Mouse (Mus musculus) forebrain, embryonic 16.5 days (tissue): Measurements from ENCODE around the gene Lrch3. TPM values are rescaled to one million over a fixed set of nuclear protein-coding genes. Genes with fewer than 3 reads are reported as not detected.
"Not testable (repeated sequence)": the region's sequence is repeated elsewhere in the genome, so short reads cannot be mapped to it uniquely, and the experiment has no call there.

Source experiments
- ATAC-seq: fragments of 200-750 bp; cut with Nextera tagmentation; 2 replicates; pipeline ENCODE4 v1.8.0; 2017; ENCODE audit warnings: mild to moderate bottlenecking, moderate library complexity
- H3K27ac ChIP-seq: fragments of 300-500 bp; sonication (generic); 2 replicates; pipeline ENCODE4 v1.5.1; 2014; ENCODE audit warnings: low read length, control low read depth
- H3K27me3 ChIP-seq: fragments of 300-500 bp; sonication (generic); replicated peaks from 2 replicates; pipeline ENCODE4 v1.6.1; 2014; ENCODE audit warnings: low read length; ENCODE audit not compliant: control insufficient read depth, insufficient read depth
- H3K36me3 ChIP-seq: fragments of 300-500 bp; sonication (generic); 2 replicates; pipeline ENCODE4 v1.6.1; 2014; ENCODE audit not compliant: control insufficient read depth, insufficient read depth
- H3K4me1 ChIP-seq: fragments of 300-500 bp; sonication (generic); replicated peaks from 2 replicates; pipeline ENCODE4 v1.6.1; 2014; ENCODE audit warnings: low read length; ENCODE audit not compliant: control insufficient read depth, insufficient read depth
- H3K4me2 ChIP-seq: fragments of 300-500 bp; sonication (generic); 2 replicates; pipeline ENCODE4 v1.6.1; 2014; ENCODE audit warnings: mild to moderate bottlenecking, low read length, control low read depth
- H3K4me3 ChIP-seq: fragments of 300-500 bp; sonication (generic); replicated peaks from 2 replicates; pipeline ENCODE4 v1.5.1; 2014; ENCODE audit warnings: mild to moderate bottlenecking, low read length, control low read depth
- H3K9ac ChIP-seq: fragments of 300-500 bp; sonication (generic); replicated peaks from 2 replicates; pipeline ENCODE4 v1.6.1; 2014; ENCODE audit warnings: low read depth, low read length, control low read depth
- H3K9me3 ChIP-seq: fragments of 300-500 bp; sonication (generic); 2 replicates; pipeline ENCODE4 v1.6.1; 2016; ENCODE audit warnings: low read length; ENCODE audit not compliant: control insufficient read depth
- WGBS: fragments of 180-500 bp; shearing (Covaris S2); extraction: QIAGEN DNeasy Blood & Tissue Kit; methylation state at CpG from one replicate; pipeline ENCODE4 v1.1.7; 2014; 5-methylcytosine and 5-hydroxymethylcytosine counted together
- polyA plus RNA-seq: library from polyadenylated mRNA; unstranded; fragments of >200 nt; fragmentation: Nextera tagmentation; extraction: Ambion mirVana; gene quantifications from 2 replicates; pipeline ENCODE4 v1.2.1, GENCODE M21; 2015

The Lrch3 gene
- polyA plus RNA-seq: 39.0 and 44.7 TPM in 2 replicates

- WGBS: under 1% methylated on average over 85 of the region's 85 CpGs
- H3K27ac ChIP-seq: peak within 1 kb of the TSS; percentile 80
- peak; percentile 93 for ATAC-seq
These were observed at the start of gene Lrch3 for GRCm38 (mm10) chr16:32913937-32914881. TSS of gene Lrch3 (plus strand) at chr16:32914100.

GRCm38 (mm10) chr16:32865401-32865800 is 48.5 kb upstream of the Lrch3 start:
- no peaks in the 10 kb centered on the region for H3K9me3 ChIP-seq
- no peak overlapping the region for H3K4me2 ChIP-seq
- H3K27ac ChIP-seq: no peak overlapping the region
- WGBS: 65% methylated on average over 4 of the region's 4 CpGs
- H3K27me3 ChIP-seq: no peaks in the 10 kb centered on the region
- H3K4me1 ChIP-seq: peaks cover 12% of the 10 kb centered on the region
- H3K9ac ChIP-seq: no peak overlapping the region
- peaks cover 2% of the 10 kb centered on the region; the same call in 1 of the 2 replicates for H3K36me3 ChIP-seq
- H3K4me3 ChIP-seq: no peak overlapping the region
- ATAC-seq: no peak

More at GRCm38 (mm10) chr16:32913937-32914881, at the start of gene Lrch3:
- H3K4me3 ChIP-seq: peak within 1 kb of the TSS; percentile 98
- H3K36me3 ChIP-seq: no peaks in the 10 kb centered on the region
- H3K27me3 ChIP-seq: no peaks in the 10 kb centered on the region
- peaks cover 6% of the 10 kb centered on the region for H3K4me1 ChIP-seq
- no peaks in the 10 kb centered on the region for H3K9me3 ChIP-seq
- H3K9ac ChIP-seq: peak within 1 kb of the TSS; percentile 96
- peak within 1 kb of the TSS; percentile 75 for H3K4me2 ChIP-seq

- Histone ChIP-seq H3K4me1 (peaks cover 12% of the 10 kb centered on the region), H3K9ac (no peak overlapping the region), H3K4me3 (no peak overlapping the region), H3K4me2 (no peak overlapping the region; the same call in 1 of the 2 replicates), H3K9me3 (no peaks in the 10 kb centered on the region), H3K27ac (no peak overlapping the region), H3K27me3 (no peaks in the 10 kb centered on the region), H3K36me3 (no peaks in the 10 kb centered on the region)
- ATAC-seq: no peak
- WGBS: 87% methylated on average over 5 of the region's 5 CpGs
These were observed 47.2 kb upstream of the Lrch3 start for GRCm38 (mm10) chr16:32866713-32867112.

GRCm38 (mm10) chr16:32867919-32868552 is 45.9 kb upstream of the Lrch3 start:
- Histone ChIP-seq H3K27me3 (no peaks in the 10 kb centered on the region), H3K4me3 (peak overlapping the region; percentile 63), H3K9ac (peak overlapping the region; percentile 75), H3K4me2 (peak overlapping the region; percentile 65), H3K9me3 (no peaks in the 10 kb centered on the region), H3K36me3 (no peaks in the 10 kb centered on the region), H3K4me1 (peaks cover 12% of the 10 kb centered on the region), H3K27ac (peak overlapping the region; percentile 89)
- WGBS: 0% methylated on average over 35 of the region's 35 CpGs
- peak; percentile 100 for ATAC-seq

GRCm38 (mm10) chr16:32870231-32870630 is 43.7 kb upstream of the Lrch3 start:
- 71% methylated on average over 5 of the region's 5 CpGs for WGBS
- Histone ChIP-seq H3K9me3 (no peaks in the 10 kb centered on the region), H3K36me3 (no peaks in the 10 kb centered on the region), H3K4me1 (peaks cover 12% of the 10 kb centered on the region), H3K4me3 (no peak overlapping the region), H3K4me2 (no peak overlapping the region), H3K27me3 (no peaks in the 10 kb centered on the region), H3K9ac (no peak overlapping the region), H3K27ac (no peak overlapping the region)
- no peak for ATAC-seq

GRCm38 (mm10) chr16:32873366-32873765 is 40.5 kb upstream of the Lrch3 start:
- Histone ChIP-seq H3K4me1 (peaks cover 2% of the 10 kb centered on the region), H3K36me3 (no peaks in the 10 kb centered on the region), H3K4me2 (no peak overlapping the region), H3K9ac (no peak overlapping the region), H3K4me3 (no peak overlapping the region), H3K27me3 (no peaks in the 10 kb centered on the region), H3K9me3 (no peaks in the 10 kb centered on the region), H3K27ac (no peak overlapping the region)
- WGBS: 58% methylated on average over 3 of the region's 3 CpGs
- no peak for ATAC-seq

GRCm38 (mm10) chr16:32875281-32875680 is 38.6 kb upstream of the Lrch3 start:
- not testable (repeated sequence) for H3K9me3 ChIP-seq, ATAC-seq, H3K36me3 ChIP-seq, H3K9ac ChIP-seq, H3K4me3 ChIP-seq, H3K27me3 ChIP-seq, H3K27ac ChIP-seq, H3K4me2 ChIP-seq
- 72% methylated on average over 1 of the region's 1 CpGs for WGBS
- H3K4me1 ChIP-seq: peaks cover 12% of the 10 kb centered on the region

- H3K9me3 ChIP-seq: no peaks in the 10 kb centered on the region
- no peak for ATAC-seq
- no peak overlapping the region for H3K27ac ChIP-seq
- peaks cover 15% of the 10 kb centered on the region for H3K4me1 ChIP-seq
- H3K4me2 ChIP-seq: no peak overlapping the region
- 96% methylated on average over 3 of the region's 3 CpGs for WGBS
- H3K9ac ChIP-seq: no peak overlapping the region
- H3K36me3 ChIP-seq: no peaks in the 10 kb centered on the region
- H3K27me3 ChIP-seq: no peaks in the 10 kb centered on the region
- no peak overlapping the region for H3K4me3 ChIP-seq
These were observed 38.1 kb upstream of the Lrch3 start for GRCm38 (mm10) chr16:32875847-32876246.

GRCm38 (mm10) chr16:32876831-32877230 is 37.1 kb upstream of the Lrch3 start:
- Histone ChIP-seq H3K27ac (no peak overlapping the region), H3K27me3 (no peaks in the 10 kb centered on the region), H3K4me2 (peak overlapping the region; percentile 63), H3K9ac (peak overlapping the region; percentile 94), H3K36me3 (no peaks in the 10 kb centered on the region), H3K4me3 (peak overlapping the region; percentile 71), H3K4me1 (peaks cover 18% of the 10 kb centered on the region), H3K9me3 (no peaks in the 10 kb centered on the region)
- 26% methylated on average over 9 of the region's 9 CpGs for WGBS
- no peak for ATAC-seq
